Mouse (Mus musculus): Measurements from ENCODE around the gene Bicdl1. TPM values are rescaled to one million over a fixed set of nuclear protein-coding genes. Genes with fewer than 3 reads are reported as not detected.
A peak's percentile ranks its signal among the peaks of the same experiment; 100 is the strongest.

Bicdl1 gene
- polyA plus RNA-seq, 1 experiment = 143 TPM

DNA sequence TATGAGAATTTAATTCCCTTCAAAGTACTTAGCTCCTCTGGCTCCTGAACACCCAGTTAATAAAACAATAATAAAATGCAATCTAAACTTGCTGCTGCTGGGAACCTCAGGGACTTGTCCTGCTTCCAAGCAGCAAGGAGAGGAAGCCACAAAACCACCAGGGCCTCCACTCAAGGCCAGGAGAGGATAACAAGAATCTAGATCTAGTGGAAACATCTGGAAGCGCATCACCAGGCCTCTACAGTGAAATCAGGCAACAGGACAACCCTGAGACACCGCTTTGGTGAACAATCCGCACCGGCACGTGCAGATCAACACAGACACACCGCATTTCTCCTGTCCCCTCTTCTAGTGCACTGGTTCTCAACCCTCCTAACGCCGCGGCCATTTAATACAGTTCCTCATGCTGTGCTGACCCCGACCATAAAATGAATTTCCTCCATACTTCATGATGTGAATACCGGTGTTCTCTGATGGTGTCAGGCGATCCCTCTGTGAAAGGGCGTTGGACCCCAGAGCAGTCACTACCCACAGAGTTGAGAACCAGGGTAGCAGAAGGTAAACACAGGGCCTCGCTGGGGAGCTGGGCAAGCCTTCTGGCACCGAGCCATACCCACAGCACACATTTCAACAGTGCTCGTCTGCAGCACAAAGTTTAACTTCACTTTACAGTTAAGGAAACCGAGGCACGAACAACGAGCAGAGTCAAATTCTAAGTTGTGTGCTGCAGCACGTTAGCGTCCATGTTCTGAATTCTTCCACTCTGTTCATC, 9.0 kb downstream of the Bicdl1 start:
- TF ChIP-seq CTCF (IDR thresholded peaks at IDR 0.05; ENCODE audit: borderline replicate concordance, control insufficient read depth, extremely low read depth, insufficient read depth, low read length, poor library complexity) (no peak), POLR2A (IDR thresholded peaks at IDR 0.05; ENCODE audit: control insufficient read depth, extremely low read depth, insufficient read depth, low read length, poor library complexity) (no peak)
- Histone ChIP-seq H3K27ac (ENCODE audit: control insufficient read depth, insufficient read depth, low read length) (peak overlapping the region; percentile 41; the same call in 1 of the 2 replicates), H3K27me3 (ENCODE audit: control insufficient read depth, insufficient read depth, low read length) (no peaks in the 10 kb centered on the region), H3K4me3 (ENCODE audit: control insufficient read depth, insufficient read depth, low read length) (no peak overlapping the region), H3K36me3 (ENCODE audit: control insufficient read depth, insufficient read depth, low read length) (peaks cover 7% of the 10 kb centered on the region; the same call in 1 of the 2 replicates), H3K4me1 (replicated peaks; ENCODE audit: control insufficient read depth, insufficient read depth, low read length) (peaks cover 31% of the 10 kb centered on the region)
- DNase-seq = peak; percentile 18
- WGBS = 6% methylated on average over 21 of the region's 21 CpGs

- H3K27ac ChIP-seq (ENCODE audit: control insufficient read depth, insufficient read depth, low read length) = no peak overlapping the region
- peaks cover 37% of the 10 kb centered on the region for H3K4me1 ChIP-seq (replicated peaks; ENCODE audit: control insufficient read depth, insufficient read depth, low read length)
- H3K36me3 ChIP-seq (ENCODE audit: control insufficient read depth, insufficient read depth, low read length) = peaks cover 7% of the 10 kb centered on the region; the same call in 1 of the 2 replicates
- H3K27me3 ChIP-seq (ENCODE audit: control insufficient read depth, insufficient read depth, low read length) = no peaks in the 10 kb centered on the region
- 54% methylated on average over 3 of the region's 3 CpGs for WGBS
- no peak for DNase-seq
- TF ChIP-seq CTCF (IDR thresholded peaks at IDR 0.05; ENCODE audit: borderline replicate concordance, control insufficient read depth, extremely low read depth, insufficient read depth, low read length, poor library complexity) (no peak), POLR2A (IDR thresholded peaks at IDR 0.05; ENCODE audit: control insufficient read depth, extremely low read depth, insufficient read depth, low read length, poor library complexity) (no peak)
- H3K4me3 ChIP-seq (ENCODE audit: control insufficient read depth, insufficient read depth, low read length) = no peak overlapping the region
These were observed 10.7 kb downstream of the Bicdl1 start for GRCm38 (mm10) chr5:115720761-115721160.

- no peaks in the 10 kb centered on the region for H3K27me3 ChIP-seq (ENCODE audit: control insufficient read depth, insufficient read depth, low read length)
- H3K4me3 ChIP-seq (ENCODE audit: control insufficient read depth, insufficient read depth, low read length) = no peak overlapping the region
- TF ChIP-seq CTCF (IDR thresholded peaks at IDR 0.05; ENCODE audit: borderline replicate concordance, control insufficient read depth, extremely low read depth, insufficient read depth, low read length, poor library complexity) (no peak), POLR2A (IDR thresholded peaks at IDR 0.05; ENCODE audit: control insufficient read depth, extremely low read depth, insufficient read depth, low read length, poor library complexity) (no peak)
- WGBS = 54% methylated on average over 3 of the region's 3 CpGs
- H3K27ac ChIP-seq (ENCODE audit: control insufficient read depth, insufficient read depth, low read length) = peak overlapping the region; percentile 94
- no peaks in the 10 kb centered on the region for H3K36me3 ChIP-seq (ENCODE audit: control insufficient read depth, insufficient read depth, low read length)
- no peak for DNase-seq
- peaks cover 42% of the 10 kb centered on the region for H3K4me1 ChIP-seq (replicated peaks; ENCODE audit: control insufficient read depth, insufficient read depth, low read length)
These were observed 13.7 kb downstream of the Bicdl1 start for GRCm38 (mm10) chr5:115717693-115718092.

DNA sequence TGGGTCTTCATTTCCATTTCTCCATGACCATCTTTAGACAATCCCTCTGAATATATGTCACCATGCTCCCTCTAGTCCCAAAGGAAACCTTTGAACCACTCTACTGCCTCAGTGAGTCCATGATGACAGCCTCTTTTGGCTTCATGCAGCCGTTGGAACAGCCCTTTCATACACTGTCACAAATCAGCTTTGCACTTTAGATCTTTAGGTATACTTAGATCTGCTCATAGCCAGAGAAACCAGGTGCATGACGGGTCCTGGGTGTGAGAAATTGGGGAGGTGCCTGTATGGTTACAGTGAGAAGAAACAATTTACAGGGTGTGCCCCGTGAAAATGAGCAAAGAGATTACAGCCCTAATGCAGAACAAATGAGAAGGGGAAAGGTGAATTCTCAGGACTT, 14.3 kb downstream of the Bicdl1 start:
- WGBS = 6% methylated on average over 3 of the region's 3 CpGs
- peak; percentile 54 for DNase-seq

GRCm38 (mm10) chr5:115716426-115716825, 15.0 kb downstream of the Bicdl1 start:
- TF ChIP-seq CTCF (IDR thresholded peaks at IDR 0.05; ENCODE audit: borderline replicate concordance, control insufficient read depth, extremely low read depth, insufficient read depth, low read length, poor library complexity) (no peak), POLR2A (IDR thresholded peaks at IDR 0.05; ENCODE audit: control insufficient read depth, extremely low read depth, insufficient read depth, low read length, poor library complexity) (0 out of 2 replicates have a peak, but pooled peaks have one; percentile 24)
- 2% methylated on average over 6 of the region's 6 CpGs for WGBS
- no peaks in the 10 kb centered on the region for H3K36me3 ChIP-seq (ENCODE audit: control insufficient read depth, insufficient read depth, low read length)
- DNase-seq = peak; percentile 87
- H3K4me1 ChIP-seq (replicated peaks; ENCODE audit: control insufficient read depth, insufficient read depth, low read length) = peaks cover 38% of the 10 kb centered on the region
- peak overlapping the region; percentile 94 for H3K27ac ChIP-seq (ENCODE audit: control insufficient read depth, insufficient read depth, low read length)
- no peaks in the 10 kb centered on the region for H3K27me3 ChIP-seq (ENCODE audit: control insufficient read depth, insufficient read depth, low read length)
- no peak overlapping the region for H3K4me3 ChIP-seq (ENCODE audit: control insufficient read depth, insufficient read depth, low read length)

More for the DNA sequence above, 14.3 kb downstream of the Bicdl1 start:
- H3K27me3 ChIP-seq (ENCODE audit: control insufficient read depth, insufficient read depth, low read length) = no peaks in the 10 kb centered on the region
- H3K27ac ChIP-seq (ENCODE audit: control insufficient read depth, insufficient read depth, low read length) = peak overlapping the region; percentile 94
- no peak for TF ChIP-seq POLR2A (IDR thresholded peaks at IDR 0.05; ENCODE audit: control insufficient read depth, extremely low read depth, insufficient read depth, low read length, poor library complexity)
- no peak for TF ChIP-seq CTCF (IDR thresholded peaks at IDR 0.05; ENCODE audit: borderline replicate concordance, control insufficient read depth, extremely low read depth, insufficient read depth, low read length, poor library complexity)
- no peaks in the 10 kb centered on the region for H3K36me3 ChIP-seq (ENCODE audit: control insufficient read depth, insufficient read depth, low read length)
- H3K4me1 ChIP-seq (replicated peaks; ENCODE audit: control insufficient read depth, insufficient read depth, low read length) = peaks cover 39% of the 10 kb centered on the region
- H3K4me3 ChIP-seq (ENCODE audit: control insufficient read depth, insufficient read depth, low read length) = no peak overlapping the region; the same call in 1 of the 2 replicates

DNA sequence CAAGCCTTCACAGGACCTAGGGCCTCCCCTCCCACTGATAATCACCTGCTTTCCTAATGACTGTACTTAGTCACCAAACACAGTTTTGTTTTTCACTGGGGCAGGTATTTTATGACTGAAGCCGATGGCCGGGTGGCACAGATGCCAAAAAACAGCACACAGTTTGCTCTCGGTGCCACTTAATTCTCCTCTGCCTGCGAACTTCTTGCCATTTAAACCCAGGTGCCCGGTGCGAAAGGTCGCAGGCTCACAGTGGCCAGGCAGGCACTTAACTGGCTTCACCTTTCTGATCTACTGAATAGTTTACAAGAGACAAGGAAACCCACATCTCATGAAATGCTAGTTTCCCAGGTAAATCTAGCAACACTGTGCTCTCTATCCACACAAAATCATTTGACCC, 16.7 kb downstream of the Bicdl1 start:
- WGBS = 93% methylated on average over 7 of the region's 7 CpGs
- no peak overlapping the region for H3K4me3 ChIP-seq (ENCODE audit: control insufficient read depth, insufficient read depth, low read length)
- no peaks in the 10 kb centered on the region for H3K27me3 ChIP-seq (ENCODE audit: control insufficient read depth, insufficient read depth, low read length)
- H3K4me1 ChIP-seq (replicated peaks; ENCODE audit: control insufficient read depth, insufficient read depth, low read length) = peaks cover 45% of the 10 kb centered on the region
- no peaks in the 10 kb centered on the region for H3K36me3 ChIP-seq (ENCODE audit: control insufficient read depth, insufficient read depth, low read length)
- TF ChIP-seq CTCF (IDR thresholded peaks at IDR 0.05; ENCODE audit: borderline replicate concordance, control insufficient read depth, extremely low read depth, insufficient read depth, low read length, poor library complexity) = no peak
- DNase-seq = no peak
- no peak overlapping the region for H3K27ac ChIP-seq (ENCODE audit: control insufficient read depth, insufficient read depth, low read length)

Data from thymus, adult 2 months (tissue).